Mouse (Mus musculus) cerebellum, postnatal 4 days (tissue): ENCODE data around the gene Ostm1.

Experiments
- DNase-seq, 2 experiments: peaks; one replicate each; pipeline ENCODE4 v3.0.0; 2022; ENCODE audit warnings: low spot score in 2 of 2, mixed read lengths in 1 of 2

Ostm1 gene

DNA sequence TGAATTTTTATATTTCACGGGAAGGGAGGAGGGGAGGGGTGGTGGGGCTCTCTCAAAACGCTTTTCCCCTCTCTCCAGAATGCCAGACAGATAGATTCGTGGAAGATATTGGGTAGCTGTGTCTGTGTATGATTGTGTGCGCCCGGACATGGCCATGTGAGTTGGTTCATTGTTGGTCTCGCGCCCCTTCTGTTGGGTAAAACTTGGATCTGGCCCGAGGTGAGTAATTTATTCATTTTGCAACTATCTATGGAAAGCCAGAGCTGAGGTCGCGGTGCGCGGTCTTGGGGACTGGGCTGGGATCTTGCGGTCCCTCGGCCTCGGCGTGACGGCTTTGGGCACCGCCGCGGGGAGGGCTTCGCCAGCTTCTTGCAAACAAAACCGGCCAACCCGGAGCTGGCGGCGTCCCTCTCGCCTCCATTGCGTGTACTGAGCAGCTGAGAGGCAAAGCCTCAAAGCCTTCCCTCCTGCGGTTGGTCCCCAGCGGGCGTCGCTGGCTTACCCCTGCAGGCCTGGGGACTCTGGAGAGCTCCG, 347 bp downstream of the Ostm1 start:
- DNase-seq: no peak

GRCm38 (mm10) chr10:42584436-42584983, 888 bp downstream of the Ostm1 start:
- DNase-seq: no peak

GRCm38 (mm10) chr10:42585156-42585555, 1.5 kb downstream of the Ostm1 start:
- no peak for DNase-seq

GRCm38 (mm10) chr10:42585596-42586305, 2.1 kb downstream of the Ostm1 start:
- no peak for DNase-seq

DNA sequence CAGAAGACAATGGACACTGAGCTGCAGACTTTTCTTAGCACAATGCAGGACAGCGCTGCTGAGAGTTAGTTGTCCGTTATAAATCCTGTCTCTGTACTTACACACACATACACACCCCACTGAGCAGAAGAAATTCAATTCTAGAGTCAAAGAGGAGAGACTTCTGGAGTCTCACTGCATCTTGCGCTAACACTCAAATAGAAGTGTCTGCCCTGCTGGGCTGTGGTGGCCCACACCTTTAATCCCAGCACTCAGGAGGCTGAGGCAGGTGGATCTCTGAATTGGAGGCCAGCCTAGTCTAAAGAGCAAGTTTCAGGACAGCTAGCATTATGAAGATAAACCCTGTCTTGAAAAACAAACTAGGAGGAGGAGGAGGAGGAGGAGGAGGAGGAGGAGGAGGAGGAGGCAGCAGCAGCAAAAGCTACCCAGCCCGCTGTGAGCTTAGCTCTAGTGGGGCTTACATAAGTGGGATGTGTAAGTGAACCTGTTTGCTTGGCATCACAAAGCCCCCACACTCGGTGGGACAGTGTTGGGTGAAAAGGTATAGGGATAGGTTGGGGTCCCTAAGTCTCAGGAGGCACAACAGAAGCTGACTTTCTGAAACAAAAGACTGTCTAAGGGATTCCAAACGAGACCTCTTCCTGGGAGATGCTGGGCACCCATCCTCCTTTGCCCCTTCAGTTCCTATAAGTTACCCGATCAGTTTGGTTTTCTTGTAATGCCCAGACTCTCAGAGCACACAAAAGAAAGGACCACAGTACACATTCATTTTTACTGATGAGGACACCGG, 4.5 kb downstream of the Ostm1 start:
- no peak for DNase-seq

DNA sequence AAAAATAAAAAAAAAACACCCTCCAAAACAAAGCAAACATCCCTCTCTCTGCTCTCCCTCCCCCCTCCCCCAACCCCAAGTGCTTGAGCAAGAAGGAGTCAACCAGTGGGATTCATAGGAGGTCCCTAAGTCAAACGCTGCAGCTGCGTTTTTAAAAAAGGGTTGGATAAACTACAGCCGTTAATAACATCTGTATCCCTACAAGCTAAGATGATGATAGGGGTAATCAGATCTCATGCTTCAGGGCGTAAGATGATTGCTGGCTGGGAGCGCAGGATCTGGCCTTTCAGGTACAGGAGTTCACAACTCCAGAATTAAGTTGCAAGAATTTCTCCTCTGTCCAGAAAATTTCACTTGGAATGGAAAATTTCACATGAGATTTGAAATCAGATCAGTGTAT, 5.9 kb downstream of the Ostm1 start:
- no peak for DNase-seq

- no peak for DNase-seq
Observed at GRCm38 (mm10) chr10:42590261-42591184, 6.9 kb downstream of the Ostm1 start.

- DNase-seq: no peak
Observed at GRCm38 (mm10) chr10:42591185-42591992, 7.8 kb downstream of the Ostm1 start.

DNA sequence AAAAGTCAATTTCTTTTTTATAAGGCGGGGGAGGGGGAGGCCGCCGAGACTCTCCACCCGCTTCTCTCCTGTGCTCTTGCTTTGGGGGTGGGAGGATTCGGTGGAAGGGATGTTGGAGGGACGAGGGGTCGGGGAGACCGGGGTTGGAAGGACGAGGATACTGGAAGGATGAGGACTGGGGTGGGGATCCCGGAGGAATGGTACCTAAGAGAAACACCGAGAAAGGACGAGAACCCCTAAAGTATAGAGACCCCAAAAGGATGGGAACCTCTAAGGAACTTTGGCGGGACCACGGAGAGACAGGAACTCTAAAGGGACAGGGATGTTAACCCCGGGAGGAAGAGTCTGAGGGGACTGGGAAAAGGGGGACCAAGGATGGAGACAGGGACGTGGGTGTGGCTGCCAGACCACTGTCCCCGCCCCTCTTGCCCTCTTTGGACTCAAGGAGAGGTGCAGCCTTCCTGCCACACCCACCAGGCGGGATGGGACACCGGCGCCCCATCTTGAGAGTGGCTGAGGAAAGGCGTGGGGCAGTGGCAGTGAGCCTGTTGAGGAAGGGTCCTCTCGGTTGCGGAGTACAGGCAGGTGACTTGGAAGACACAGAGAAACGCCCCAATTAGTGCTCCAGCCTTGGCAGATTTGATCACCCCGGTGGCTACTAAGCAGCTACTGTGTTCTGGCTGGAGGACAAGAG, 8.5 kb downstream of the Ostm1 start:
- DNase-seq: no peak

GRCm38 (mm10) chr10:42593201-42593600, 9.6 kb downstream of the Ostm1 start:
- no peak for DNase-seq

- DNase-seq: no peak
Observed at GRCm38 (mm10) chr10:42598615-42599014, 15.0 kb downstream of the Ostm1 start.

- no peak for DNase-seq
Observed at GRCm38 (mm10) chr10:42601556-42601955, 17.9 kb downstream of the Ostm1 start.

GRCm38 (mm10) chr10:42604874-42605273, 21.3 kb downstream of the Ostm1 start:
- no peak for DNase-seq

DNA sequence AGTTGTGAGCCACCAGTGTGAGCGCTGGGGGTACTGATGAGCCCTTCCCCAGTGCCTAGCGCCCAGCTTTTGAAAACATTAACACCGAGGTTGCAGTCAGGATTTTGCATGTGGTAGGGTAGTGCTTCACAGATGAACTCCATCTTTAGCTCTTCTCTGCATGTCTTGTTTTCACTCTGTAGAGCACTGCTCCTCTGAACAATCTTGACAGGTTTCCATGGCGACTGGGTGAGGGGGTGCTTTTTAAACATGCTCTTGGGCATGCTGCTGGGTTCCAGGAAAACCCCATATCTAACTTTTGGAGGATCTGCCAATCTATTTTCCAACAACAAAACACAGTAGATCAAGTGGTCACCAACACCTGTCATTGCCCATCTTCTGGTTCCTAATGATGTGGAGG, 23.1 kb downstream of the Ostm1 start:
- no peak for DNase-seq

GRCm38 (mm10) chr10:42613075-42613474, 29.5 kb downstream of the Ostm1 start:
- DNase-seq: no peak

DNA sequence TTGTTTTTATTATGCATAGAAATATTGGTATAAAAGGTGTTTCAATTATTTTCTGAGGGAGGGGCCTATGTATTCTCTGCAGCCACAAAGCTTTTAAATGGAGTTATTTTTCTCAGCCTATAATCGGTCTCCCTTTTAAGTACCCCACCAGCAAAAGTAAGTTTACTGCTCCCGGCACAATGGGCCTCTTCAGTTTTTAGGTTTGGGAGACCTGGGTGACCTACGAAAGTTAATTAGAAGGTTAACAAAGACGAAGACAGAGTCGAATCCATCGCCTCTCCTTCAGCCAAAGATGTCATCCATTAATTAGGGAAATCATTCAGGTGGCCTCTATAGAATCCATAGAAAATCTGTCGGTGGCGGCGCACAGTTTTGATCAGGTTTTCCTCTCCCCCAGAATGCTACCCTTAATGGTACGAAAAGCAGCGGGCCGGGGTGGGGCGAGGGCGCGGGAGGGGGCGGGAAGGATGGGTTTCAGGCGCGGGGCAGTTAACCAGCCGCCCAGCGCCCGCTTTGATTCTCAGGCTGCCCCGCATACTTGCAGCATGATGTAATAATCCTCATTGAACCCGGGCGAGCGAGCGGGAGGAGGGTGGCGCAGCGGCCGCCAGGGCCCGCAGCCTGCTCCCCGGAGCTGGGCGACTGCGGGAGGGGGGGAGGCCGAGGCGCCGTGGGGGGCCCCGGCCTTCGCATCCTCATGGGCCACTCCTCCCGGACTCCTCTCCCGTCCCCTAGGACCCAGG, 30.2 kb downstream of the Ostm1 start:
- DNase-seq: no peak

- no peak for DNase-seq
Observed at GRCm38 (mm10) chr10:42614766-42615165, 31.1 kb downstream of the Ostm1 start.

GRCm38 (mm10) chr10:42618291-42618690, 34.7 kb downstream of the Ostm1 start:
- DNase-seq: no peak

GRCm38 (mm10) chr10:42625907-42626306, 42.3 kb downstream of the Ostm1 start:
- DNase-seq: no peak
